Mouse (Mus musculus): ENCODE results near the gene Twf1. TPM values are rescaled to one million over a fixed set of nuclear protein-coding genes. Genes with fewer than 3 reads are reported as not detected.
A peak's percentile ranks its signal among the peaks of the same experiment; 100 is the strongest.

Gene Twf1
- 10 to 100 TPM; 92.6 to 95.1 TPM for total RNA-seq (2021)
- long read RNA-seq, experiment 1, transcript Twf1-201 (9 exons, 3,025 nt) = major isoform, 35 of 52 reads
- long read RNA-seq, experiment 1, partial matches to known transcripts = 4 of 52 reads
- long read RNA-seq, experiment 1, other reads (novel, unspliced or antisense) = 13 of 52 reads
- long read RNA-seq, experiment 2, transcript Twf1-201 (9 exons, 3,025 nt) = major isoform, 17 of 19 reads
- long read RNA-seq, experiment 2, partial matches to known transcripts = 0 of 19 reads
- long read RNA-seq, experiment 2, other reads (novel, unspliced or antisense) = 2 of 19 reads

GRCm38 (mm10) chr15:94589219-94590075 lies at the start of gene Twf1:
Gene Twf1 (minus strand): TSS chr15:94589889.
- DNase-seq = peak; percentile 98 to 100

- DNase-seq = no peak
Observed at GRCm38 (mm10) chr15:94639126-94639525, 49.4 kb upstream of the Twf1 start.

- DNase-seq = no peak
Observed at GRCm38 (mm10) chr15:94638207-94638606, 48.5 kb upstream of the Twf1 start.

- DNase-seq = no peak
Observed at GRCm38 (mm10) chr15:94634524-94634923, 44.8 kb upstream of the Twf1 start.

- DNase-seq = no peak
Observed at GRCm38 (mm10) chr15:94630553-94630952, 40.9 kb upstream of the Twf1 start.

GRCm38 (mm10) chr15:94628830-94629601 lies 39.3 kb upstream of the Twf1 start, which contains the start of gene Tmem117:
Gene Tmem117 (plus strand): TSS chr15:94629232.
- DNase-seq = peak; percentile 68 to 69

- DNase-seq = no peak
Observed at GRCm38 (mm10) chr15:94628463-94628829, 38.8 kb upstream of the Twf1 start.

DNA sequence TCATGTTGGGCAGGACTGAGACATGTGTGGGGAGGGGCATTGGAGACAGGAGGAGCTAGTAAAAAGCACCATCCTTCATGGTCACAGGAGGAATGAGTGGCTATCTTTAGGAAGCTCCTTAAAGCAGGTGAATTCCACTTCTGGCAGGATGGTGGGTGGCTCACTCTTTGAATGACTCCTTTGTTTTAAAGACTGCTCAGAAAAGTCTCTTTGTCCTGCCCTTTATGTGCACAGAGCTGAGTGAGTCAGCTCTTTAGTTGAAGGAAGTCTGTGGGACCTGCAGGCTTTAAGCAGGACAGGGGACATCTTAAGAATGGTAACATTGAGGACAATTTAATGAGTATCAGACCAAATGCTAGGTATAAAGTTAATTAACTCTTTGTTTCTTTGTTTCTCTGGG lies 31.2 kb upstream of the Twf1 start:
- DNase-seq = no peak

DNA sequence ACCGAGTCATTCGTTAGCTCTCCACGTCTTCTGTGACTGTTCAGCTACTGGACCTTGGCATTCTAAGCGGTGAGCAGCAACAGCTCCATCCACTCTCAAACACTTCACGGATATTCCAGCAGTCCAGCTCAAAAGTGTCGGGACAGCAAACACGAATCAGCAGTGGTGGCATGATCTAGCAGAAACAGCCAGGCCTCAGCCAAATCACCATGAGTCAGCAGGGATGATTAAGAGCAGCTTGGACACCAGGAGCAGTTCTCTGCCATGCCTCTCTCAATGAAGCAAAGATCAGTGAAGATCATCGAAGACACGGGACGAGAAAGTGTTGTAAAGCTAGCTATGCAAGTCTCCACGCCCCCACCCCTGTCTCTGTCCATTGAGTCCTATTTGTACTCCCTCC lies 26.3 kb upstream of the Twf1 start:
- peak; percentile 66 to 67 for DNase-seq

- no peak for DNase-seq
Observed at GRCm38 (mm10) chr15:94607768-94608167, 18.1 kb upstream of the Twf1 start.

GRCm38 (mm10) chr15:94602441-94602840 lies 12.8 kb upstream of the Twf1 start:
- no peak for DNase-seq

DNA sequence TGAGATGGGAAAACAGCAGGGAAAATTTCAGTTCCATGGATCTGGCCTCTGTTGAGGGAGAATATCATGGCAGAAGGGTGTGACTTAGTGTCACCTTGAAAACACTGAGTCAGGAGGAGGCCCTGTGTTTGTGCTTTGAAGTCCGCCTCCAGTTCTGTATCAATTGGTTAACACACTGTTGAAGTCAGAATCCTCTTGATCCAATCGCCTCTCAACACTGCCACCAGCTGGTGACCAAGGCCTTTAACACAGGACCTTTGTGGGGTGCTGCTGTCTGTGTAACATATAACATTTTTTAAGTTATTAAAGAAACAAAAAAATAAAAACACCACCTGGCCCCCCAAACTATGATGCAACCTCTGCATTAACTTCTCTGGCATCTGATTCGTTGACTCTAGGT lies 11.7 kb upstream of the Twf1 start:
- DNase-seq = peak; percentile 70 to 81

DNA sequence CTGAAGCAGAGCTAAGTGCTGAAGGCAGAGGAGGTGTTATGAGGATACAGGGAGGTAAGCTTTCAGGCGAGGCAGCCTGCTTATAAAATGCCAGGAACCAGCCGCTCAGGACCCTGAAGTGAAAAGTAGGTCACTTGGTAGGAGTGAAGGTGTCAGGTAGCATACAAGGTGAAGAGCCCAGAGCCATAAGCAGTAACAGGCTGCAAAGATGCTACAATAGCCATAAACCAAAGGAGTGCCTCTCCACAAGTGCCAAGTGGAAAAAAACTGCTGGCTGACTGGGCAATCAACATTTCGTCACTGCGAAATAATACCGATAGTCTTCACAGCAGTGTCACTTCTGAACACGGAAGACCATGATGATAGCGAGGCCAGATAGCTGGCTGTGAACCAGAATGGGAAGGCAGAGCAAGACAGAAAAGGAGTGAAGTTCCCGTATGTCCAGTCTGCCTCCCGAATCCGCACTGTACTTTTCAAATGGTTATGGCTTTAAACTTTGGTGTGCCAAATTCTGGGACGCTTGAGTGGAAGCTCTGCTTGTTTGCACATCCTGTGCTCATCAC lies 10.5 kb upstream of the Twf1 start:
- DNase-seq = peak in 1 of 2 experiments; percentile 13

DNA sequence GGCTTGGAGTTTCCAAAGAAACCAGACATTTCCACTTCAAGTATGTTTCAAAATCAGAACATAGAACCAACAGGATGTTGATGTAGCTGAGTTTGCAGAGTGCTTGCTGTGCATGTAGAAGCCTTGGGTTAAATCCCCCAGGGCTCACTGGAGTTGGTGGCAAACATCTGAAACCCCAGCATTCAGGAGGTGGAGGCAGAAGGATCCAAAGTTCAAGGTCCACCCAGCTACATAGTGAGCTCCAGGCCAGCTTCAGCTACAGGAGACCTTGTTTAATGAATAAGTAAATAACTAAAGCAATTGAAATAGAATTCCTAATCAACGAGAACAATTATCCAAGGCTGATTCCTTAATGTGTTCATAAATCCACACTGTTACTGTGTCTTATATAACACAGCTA lies 3.9 kb upstream of the Twf1 start:
- DNase-seq = no peak

DNA sequence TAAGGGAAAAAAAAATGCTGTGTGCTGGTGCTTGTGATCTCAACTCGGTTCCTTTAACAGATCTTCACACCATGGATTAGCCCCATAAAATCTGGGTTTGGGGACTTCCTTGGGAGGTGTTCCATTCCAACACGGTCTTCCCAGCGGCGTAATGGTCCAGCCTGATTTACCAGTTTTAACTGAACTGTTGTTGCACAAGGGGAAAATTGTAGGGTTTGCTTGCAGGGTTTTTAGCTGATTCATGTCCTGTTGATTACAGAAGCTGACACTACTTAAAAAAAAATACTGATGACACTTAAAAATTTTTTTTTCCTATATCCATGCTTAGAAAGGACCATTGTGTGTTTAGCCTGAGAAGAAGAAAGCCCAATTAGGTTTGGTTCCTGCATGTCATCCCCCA lies 1.7 kb upstream of the Twf1 start:
- no peak for DNase-seq

GRCm38 (mm10) chr15:94590083-94590482 lies 394 bp upstream of the Twf1 start:
- DNase-seq = no peak

DNA sequence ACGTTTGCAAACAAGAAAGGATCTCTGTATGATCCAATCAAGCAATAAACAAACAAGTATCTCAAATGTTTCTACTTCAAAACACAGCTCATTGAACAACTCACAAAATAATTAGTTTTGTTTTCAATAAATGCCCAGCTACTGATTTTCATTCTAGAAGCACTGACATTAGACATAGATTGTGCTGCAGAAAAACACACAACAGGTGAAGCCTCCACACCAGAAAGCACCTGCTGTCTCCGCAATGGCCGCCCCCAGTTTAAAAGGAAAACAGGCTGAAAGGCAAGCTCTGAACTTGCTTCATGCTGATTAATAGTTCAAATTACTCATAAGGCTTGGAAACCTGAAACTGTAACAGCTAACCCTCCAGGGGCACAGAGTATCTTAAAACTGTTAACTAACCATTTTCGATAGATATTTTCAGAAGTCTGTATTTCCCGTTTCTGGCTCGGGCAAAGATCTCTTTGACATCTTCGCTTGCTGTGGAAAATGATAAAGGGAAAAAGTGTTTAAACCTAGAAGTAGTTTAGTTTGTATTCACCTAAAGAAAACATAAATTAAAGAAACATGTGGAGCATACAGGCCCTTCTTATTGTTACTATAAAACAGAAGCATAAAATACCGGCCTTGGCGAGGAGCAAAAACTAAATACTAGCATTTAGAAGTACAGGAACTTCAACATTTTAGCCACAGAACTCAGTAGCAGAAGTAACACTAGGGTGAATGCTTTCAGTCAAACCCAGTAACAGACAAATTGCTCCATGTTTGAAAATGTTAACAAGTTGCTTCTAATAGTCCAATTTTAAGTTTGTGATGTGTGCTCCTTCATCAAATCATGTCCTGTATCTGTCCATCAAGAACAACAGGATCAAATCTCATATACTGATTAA lies 1.6 kb downstream of the Twf1 start:
- no peak for DNase-seq

- DNase-seq = no peak
Observed at GRCm38 (mm10) chr15:94584738-94585137, 5.0 kb downstream of the Twf1 start.

DNA sequence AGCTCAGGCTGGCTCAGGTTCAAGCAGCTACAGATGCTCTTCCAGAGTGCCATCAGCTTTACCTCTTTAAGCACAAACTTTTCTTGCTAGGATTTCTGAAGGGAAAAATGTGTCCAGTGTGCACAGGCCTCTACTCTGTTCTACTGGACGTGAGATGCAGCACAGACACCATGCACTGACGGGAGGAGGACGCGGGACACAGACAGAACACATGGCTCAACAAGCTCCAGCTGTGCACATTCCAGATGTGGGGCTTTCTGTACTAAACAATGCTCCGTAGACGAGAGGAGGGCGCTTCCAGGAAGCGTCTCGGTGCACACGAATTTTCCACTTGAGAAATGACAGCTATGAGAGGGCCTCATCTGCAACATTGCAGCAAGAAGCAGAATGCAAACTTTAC lies 6.5 kb downstream of the Twf1 start:
- DNase-seq = no peak

- peak in 1 of 2 experiments; percentile 39 for DNase-seq
Observed at GRCm38 (mm10) chr15:94582000-94582593, 7.6 kb downstream of the Twf1 start.

Measured in adrenal gland, postnatal 36 days (tissue).